Mouse (Mus musculus): ENCODE data around the gene Midn. TPM values are rescaled to one million over a fixed set of nuclear protein-coding genes. Genes with fewer than 3 reads are reported as not detected.
A peak's percentile ranks its signal among the peaks of the same experiment; 100 is the strongest.

Midn gene
- polyA plus RNA-seq, 1 experiment: 33.8 TPM

DNA sequence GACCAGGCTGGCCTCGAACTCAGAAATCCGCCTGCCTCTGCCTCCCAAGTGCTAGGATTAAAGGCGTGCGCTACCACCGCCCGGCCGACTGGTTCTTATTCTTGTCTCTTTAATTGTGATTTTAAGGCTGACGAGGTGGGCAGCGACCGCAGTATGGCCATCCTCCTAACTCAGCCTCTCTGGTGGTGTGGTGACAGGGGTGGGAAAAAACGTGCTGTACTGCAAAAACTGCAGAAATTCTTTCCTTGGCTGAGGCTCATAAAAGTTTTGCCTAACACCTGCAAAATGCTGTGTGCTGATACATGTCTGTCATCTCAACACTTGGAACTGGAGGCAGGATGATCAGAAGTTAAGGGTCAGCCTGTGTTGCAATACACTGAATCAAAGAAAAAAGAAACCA is 25.3 kb downstream of the Midn start:
- Histone ChIP-seq H3K4me1 (ENCODE audit: control insufficient read depth, insufficient read depth, low read length) (peaks cover 1% of the 10 kb centered on the region; the same call in 1 of the 2 replicates), H3K4me3 (ENCODE audit: insufficient read depth, low read length) (peak overlapping the region; percentile 57), H3K27ac (ENCODE audit: insufficient read depth, low read length) (0 out of 2 replicates have a peak overlapping the region, but pooled peaks have one; percentile 13)
- TF ChIP-seq POLR2A (IDR thresholded peaks at IDR 0.05; ENCODE audit: extremely low read depth, insufficient read depth, low read length) (no peak), CTCF (IDR thresholded peaks at IDR 0.05; ENCODE audit: extremely low read depth, insufficient read depth, low read length) (no peak)

DNA sequence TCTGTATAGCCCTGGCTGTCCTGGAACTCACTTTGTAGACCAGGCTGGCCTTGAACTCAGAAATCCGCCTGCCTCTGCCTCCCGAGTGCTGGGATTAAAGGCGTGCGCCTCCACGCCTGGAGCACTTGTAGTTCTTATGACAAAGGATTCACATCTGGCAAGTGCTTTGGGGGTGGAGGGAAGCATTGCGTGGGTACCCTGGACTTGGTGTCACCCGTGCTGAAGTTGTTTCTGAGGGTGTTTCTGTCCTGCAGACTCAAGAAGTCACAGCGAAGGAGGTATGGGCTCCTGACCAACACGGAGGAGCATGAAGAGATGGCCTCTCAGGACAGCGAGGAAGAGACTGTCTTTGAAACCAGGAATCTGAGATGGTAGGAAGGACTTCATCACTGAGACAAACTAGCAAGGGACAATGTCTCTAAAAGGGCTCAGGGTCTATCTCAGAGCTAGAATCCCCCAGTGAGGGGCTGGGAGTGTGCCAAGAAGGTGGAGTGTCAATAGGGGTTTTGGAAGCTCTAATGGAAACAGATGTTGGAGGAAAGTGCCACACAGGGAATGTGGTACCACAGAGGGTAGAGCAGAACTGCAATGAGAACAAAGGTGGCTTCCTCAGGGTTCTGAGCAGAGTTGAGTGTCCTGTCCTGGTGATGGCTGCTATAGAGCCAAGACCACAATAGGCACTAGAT is 26.0 kb downstream of the Midn start:
- Histone ChIP-seq H3K4me3 (ENCODE audit: insufficient read depth, low read length) (no peak overlapping the region), H3K4me1 (ENCODE audit: control insufficient read depth, insufficient read depth, low read length) (no peaks in the 10 kb centered on the region), H3K27ac (ENCODE audit: insufficient read depth, low read length) (no peak overlapping the region)
- TF ChIP-seq CTCF (IDR thresholded peaks at IDR 0.05; ENCODE audit: extremely low read depth, insufficient read depth, low read length) (no peak), POLR2A (IDR thresholded peaks at IDR 0.05; ENCODE audit: extremely low read depth, insufficient read depth, low read length) (no peak)

DNA sequence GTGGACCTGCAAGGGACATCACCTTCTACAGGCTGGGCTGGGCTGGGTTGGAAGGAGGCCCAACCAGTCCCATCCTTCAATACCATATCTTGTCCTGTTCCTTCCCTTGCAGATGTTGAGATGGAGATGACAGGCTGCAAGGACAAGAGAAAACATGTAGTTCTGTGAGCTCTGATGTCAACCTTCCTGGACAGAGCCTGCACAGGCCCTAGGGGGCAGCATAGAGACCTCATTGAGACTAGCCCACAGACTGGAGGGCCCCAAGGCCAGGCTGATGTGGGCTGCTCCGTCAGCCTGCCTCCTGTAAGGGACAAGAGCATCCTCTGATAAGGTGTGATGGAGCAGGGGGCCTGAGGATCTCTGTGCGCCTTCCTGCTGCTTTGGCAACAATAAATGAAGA is 26.6 kb downstream of the Midn start:
- TF ChIP-seq POLR2A (IDR thresholded peaks at IDR 0.05; ENCODE audit: extremely low read depth, insufficient read depth, low read length) (no peak), CTCF (IDR thresholded peaks at IDR 0.05; ENCODE audit: extremely low read depth, insufficient read depth, low read length) (peak; percentile 50)
- no peak overlapping the region for H3K27ac ChIP-seq (ENCODE audit: insufficient read depth, low read length)
- H3K4me1 ChIP-seq (ENCODE audit: control insufficient read depth, insufficient read depth, low read length): no peaks in the 10 kb centered on the region
- H3K4me3 ChIP-seq (ENCODE audit: insufficient read depth, low read length): no peak overlapping the region

- Histone ChIP-seq H3K4me1 (ENCODE audit: control insufficient read depth, insufficient read depth, low read length) (peaks cover 3% of the 10 kb centered on the region; the same call in 1 of the 2 replicates), H3K4me3 (ENCODE audit: insufficient read depth, low read length) (no peak overlapping the region), H3K27ac (ENCODE audit: insufficient read depth, low read length) (no peak overlapping the region)
- TF ChIP-seq CTCF (IDR thresholded peaks at IDR 0.05; ENCODE audit: extremely low read depth, insufficient read depth, low read length) (peak; percentile 60), POLR2A (IDR thresholded peaks at IDR 0.05; ENCODE audit: extremely low read depth, insufficient read depth, low read length) (no peak)
Measured at GRCm38 (mm10) chr10:80175536-80176269, 27.6 kb downstream of the Midn start.

GRCm38 (mm10) chr10:80176270-80176834 is 28.3 kb downstream of the Midn start:
- no peak overlapping the region for H3K4me3 ChIP-seq (ENCODE audit: insufficient read depth, low read length)
- H3K4me1 ChIP-seq (ENCODE audit: control insufficient read depth, insufficient read depth, low read length): peaks cover 7% of the 10 kb centered on the region; the same call in 1 of the 2 replicates
- TF ChIP-seq CTCF (IDR thresholded peaks at IDR 0.05; ENCODE audit: extremely low read depth, insufficient read depth, low read length) (no peak), POLR2A (IDR thresholded peaks at IDR 0.05; ENCODE audit: extremely low read depth, insufficient read depth, low read length) (no peak)
- no peak overlapping the region for H3K27ac ChIP-seq (ENCODE audit: insufficient read depth, low read length)

DNA sequence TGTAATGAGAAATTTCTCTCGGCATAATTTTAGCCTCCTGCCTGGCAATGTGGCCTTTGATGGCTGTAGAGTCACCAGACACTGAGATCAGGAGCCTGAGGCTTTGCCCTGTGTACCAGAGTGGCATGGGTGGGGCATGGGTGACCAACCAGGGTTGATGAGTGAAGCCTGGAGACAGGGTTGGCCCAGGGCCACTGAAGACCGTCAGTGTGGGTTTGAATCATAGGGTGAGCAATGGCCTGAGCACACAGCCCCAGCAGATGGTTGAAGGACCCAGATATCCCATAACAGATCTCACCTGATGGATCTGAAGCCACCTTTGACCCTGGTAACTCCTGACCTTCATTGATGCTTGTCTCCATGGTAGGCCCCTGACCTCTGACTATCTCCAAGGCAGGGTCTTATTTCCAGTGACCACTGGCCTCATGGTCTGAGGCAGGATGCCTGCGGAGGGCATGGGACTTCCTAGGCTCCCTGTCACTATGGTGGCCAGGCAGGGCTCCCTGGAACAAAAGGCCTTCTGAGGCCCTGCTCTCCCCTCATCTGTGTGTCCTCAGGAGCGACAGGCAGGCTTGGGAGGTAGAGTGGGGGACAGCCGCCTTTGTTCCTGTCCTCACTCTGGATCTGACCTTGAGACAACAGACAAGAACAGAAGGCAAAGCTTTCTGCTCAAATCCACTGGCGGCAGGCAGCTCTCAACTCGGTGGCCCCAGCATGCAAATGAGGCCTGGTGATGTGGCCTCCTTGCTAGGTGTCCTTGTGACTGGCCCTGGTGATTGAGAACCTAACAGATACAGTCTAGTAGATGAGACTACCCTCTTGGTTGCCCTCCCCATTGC is 29.6 kb downstream of the Midn start:
- peaks cover 7% of the 10 kb centered on the region; the same call in 1 of the 2 replicates for H3K4me1 ChIP-seq (ENCODE audit: control insufficient read depth, insufficient read depth, low read length)
- no peak overlapping the region for H3K27ac ChIP-seq (ENCODE audit: insufficient read depth, low read length)
- H3K4me3 ChIP-seq (ENCODE audit: insufficient read depth, low read length): no peak overlapping the region
- TF ChIP-seq CTCF (IDR thresholded peaks at IDR 0.05; ENCODE audit: extremely low read depth, insufficient read depth, low read length) (no peak), POLR2A (IDR thresholded peaks at IDR 0.05; ENCODE audit: extremely low read depth, insufficient read depth, low read length) (no peak)

- H3K4me1 ChIP-seq (ENCODE audit: control insufficient read depth, insufficient read depth, low read length): peaks cover 7% of the 10 kb centered on the region; the same call in 1 of the 2 replicates
- H3K4me3 ChIP-seq (ENCODE audit: insufficient read depth, low read length): peak within 1 kb of the TSS; percentile 54
- TF ChIP-seq POLR2A (IDR thresholded peaks at IDR 0.05; ENCODE audit: extremely low read depth, insufficient read depth, low read length) (no peak), CTCF (IDR thresholded peaks at IDR 0.05; ENCODE audit: extremely low read depth, insufficient read depth, low read length) (no peak)
- H3K27ac ChIP-seq (ENCODE audit: insufficient read depth, low read length): peak within 1 kb of the TSS; percentile 42; the same call in 1 of the 2 replicates
Measured at GRCm38 (mm10) chr10:80179068-80180051, 31.3 kb downstream of the Midn start, which contains the start of gene Efna2. Gene Efna2, plus strand, starts transcription at chr10:80179482.

- Histone ChIP-seq H3K4me1 (ENCODE audit: control insufficient read depth, insufficient read depth, low read length) (peaks cover 7% of the 10 kb centered on the region; the same call in 1 of the 2 replicates), H3K4me3 (ENCODE audit: insufficient read depth, low read length) (peak overlapping the region; percentile 54), H3K27ac (ENCODE audit: insufficient read depth, low read length) (no peak overlapping the region)
- no peak for TF ChIP-seq POLR2A (IDR thresholded peaks at IDR 0.05; ENCODE audit: extremely low read depth, insufficient read depth, low read length)
- no peak for TF ChIP-seq CTCF (IDR thresholded peaks at IDR 0.05; ENCODE audit: extremely low read depth, insufficient read depth, low read length)
Measured at GRCm38 (mm10) chr10:80180288-80180687, 32.2 kb downstream of the Midn start.
